8 mouse cellular contexts compared by ENCODE assay signal in genomic region chr1:36709055-36709853, GRCm38 (mm10). TPM values are rescaled to one million over a fixed set of nuclear protein-coding genes. Genes with fewer than 3 reads are reported as not detected.
DNase-seq lines count a peak whose midpoint lies in the region; ATAC-seq lines count a peak whose summit lies in the region.

No protein-coding gene starts in this region.

- peaks cover 13% of the 10 kb centered on the region; the same call in 1 of the 2 replicates for H3K36me3 ChIP-seq in heart, embryonic 15.5 days

- ATAC-seq in frontal cortex, adult (ENCODE audit: low TSS enrichment): peak; percentile 28
- ATAC-seq in heart, embryonic 15.5 days (replicated peaks; ENCODE audit: insufficient number of reproducible peaks, insufficient read depth, low FRiP score, low read depth): peak; percentile 77

- no peak for DNase-seq in frontal cortex, postnatal 14 days (ENCODE audit: low spot score in 2 of 2)
- peak; percentile 61 for DNase-seq in Muller cell, postnatal 12 days (ENCODE audit: inconsistent ontology term)
- DNase-seq in embryo, embryonic 10.5 days (ENCODE audit: low spot score): peak; percentile 62
- peak; percentile 43 for DNase-seq in kidney, postnatal 14 days
- peak; percentile 44 for DNase-seq in lung, postnatal 36 days
- peak; percentile 36 to 57 for DNase-seq in spleen, postnatal 10 days (ENCODE audit: low spot score in 2 of 2)

- H3K4me2 ChIP-seq in heart, embryonic 15.5 days: peak overlapping the region; percentile 75

- WGBS in heart, embryonic 15.5 days: under 1% methylated on average over 33 of the region's 33 CpGs

- H3K9ac ChIP-seq in heart, embryonic 15.5 days: peak overlapping the region; percentile 91

- H3K27ac ChIP-seq in heart, embryonic 15.5 days: peak overlapping the region; percentile 90

- H3K4me1 ChIP-seq in heart, embryonic 15.5 days (replicated peaks): peaks cover 23% of the 10 kb centered on the region

- H3K4me3 ChIP-seq in heart, embryonic 15.5 days: peak overlapping the region; percentile 92

- no peaks in the 10 kb centered on the region for H3K27me3 ChIP-seq in heart, embryonic 15.5 days

- no peaks in the 10 kb centered on the region for H3K9me3 ChIP-seq in heart, embryonic 15.5 days (replicated peaks)

RNA-seq across cellular contexts. Expression of gene 4933424G06Rik, which starts 0.7 kb away (rescaled TPM):
- 0.18 and 0.24 TPM in 2 replicates for polyA plus RNA-seq in heart, embryonic 15.5 days (2015; fragmentation: Nextera tagmentation; extraction: Ambion mirVana)

RNA-seq across cellular contexts. Expression of gene Actr1b, which starts 5.0 kb away (rescaled TPM):
- polyA plus RNA-seq in heart, embryonic 15.5 days (2015; fragmentation: Nextera tagmentation; extraction: Ambion mirVana): 73.4 and 88.4 TPM in 2 replicates

RNA-seq across cellular contexts. Expression of gene Cox5b, which starts 18.0 kb away (rescaled TPM):
- 1,122 and 1,401 TPM in 2 replicates for polyA plus RNA-seq in heart, embryonic 15.5 days (2015; fragmentation: Nextera tagmentation; extraction: Ambion mirVana)

RNA-seq across cellular contexts. Expression of gene Fam178b, which starts 26.3 kb away (rescaled TPM):
- polyA plus RNA-seq in heart, embryonic 15.5 days (2015; fragmentation: Nextera tagmentation; extraction: Ambion mirVana): 0.68 and 1.5 TPM in 2 replicates

RNA-seq across cellular contexts. Expression of gene Zap70, which starts 52.3 kb away (rescaled TPM):
- 0.47 and 2.9 TPM in 2 replicates for polyA plus RNA-seq in heart, embryonic 15.5 days (2015; fragmentation: Nextera tagmentation; extraction: Ambion mirVana)

Comparison
In these comparisons a context has a peak if more than half of its experiments do, and no peak if none do; other contexts are left out.
1. DNase-seq: peak in Muller cell, postnatal 12 days (single experiment), embryo, embryonic 10.5 days (single experiment), kidney, postnatal 14 days (single experiment), lung, postnatal 36 days (single experiment) and spleen, postnatal 10 days (2 of 2); none in frontal cortex, postnatal 14 days (0 of 2).